Mouse (Mus musculus): Measurements from ENCODE around the gene Cacna1e.

DNA sequence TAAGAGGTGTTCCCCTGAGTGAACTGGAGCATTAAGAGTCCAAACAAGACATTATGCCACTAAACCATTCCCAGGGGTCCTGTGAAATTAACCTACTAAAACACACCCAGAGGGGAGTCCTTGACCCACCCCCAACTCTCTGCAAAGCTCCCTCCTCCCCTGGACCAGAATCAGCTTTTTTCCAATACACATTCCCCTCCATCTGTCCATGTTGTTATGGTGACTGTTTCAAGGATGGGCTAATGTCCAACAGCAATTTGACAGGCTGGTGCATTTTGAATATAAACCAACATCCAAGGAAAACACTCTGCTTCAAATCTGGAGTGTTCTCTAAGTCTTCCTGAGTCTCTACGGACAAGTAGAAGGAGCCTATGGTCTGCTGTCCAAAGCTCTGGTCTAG, 78.6 kb downstream of the Cacna1e start:
- no peak for TF ChIP-seq CTCF (conservative IDR thresholded peaks at IDR 0.05; ENCODE audit: low read length)
- TF ChIP-seq NANOG (IDR thresholded peaks at IDR 0.05; ENCODE audit: borderline replicate concordance, low read length): no peak
- TF ChIP-seq POU5F1 (IDR thresholded peaks at IDR 0.05; ENCODE audit: borderline replicate concordance, low read length): no peak
